Mouse (Mus musculus): ENCODE results near the gene Etv1.
A peak's percentile ranks its signal among the peaks of the same experiment; 100 is the strongest.

GRCm38 (mm10) chr12:38778299-38779075 lies 693 bp upstream of the Etv1 start:
- TF ChIP-seq CTCF (IDR thresholded peaks at IDR 0.05; ENCODE audit: control insufficient read depth, insufficient read depth, insufficient read length) (no peak), MYOD1 (IDR thresholded peaks at IDR 0.05; ENCODE audit: control insufficient read depth, insufficient read length, low read depth) (no peak), MYOG (IDR thresholded peaks at IDR 0.05; ENCODE audit: control insufficient read depth, extremely low read depth, insufficient read length) (no peak), USF1 (IDR thresholded peaks at IDR 0.05; ENCODE audit: low read depth) (peak; percentile 91)
